Mouse (Mus musculus): Measurements from ENCODE around the gene Il11. TPM values are rescaled to one million over a fixed set of nuclear protein-coding genes. Genes with fewer than 3 reads are reported as not detected.
A peak's percentile ranks its signal among the peaks of the same experiment; 100 is the strongest.

Gene Il11
- polyA plus RNA-seq, 1 experiment from 2014 or later = 0.48 TPM

DNA sequence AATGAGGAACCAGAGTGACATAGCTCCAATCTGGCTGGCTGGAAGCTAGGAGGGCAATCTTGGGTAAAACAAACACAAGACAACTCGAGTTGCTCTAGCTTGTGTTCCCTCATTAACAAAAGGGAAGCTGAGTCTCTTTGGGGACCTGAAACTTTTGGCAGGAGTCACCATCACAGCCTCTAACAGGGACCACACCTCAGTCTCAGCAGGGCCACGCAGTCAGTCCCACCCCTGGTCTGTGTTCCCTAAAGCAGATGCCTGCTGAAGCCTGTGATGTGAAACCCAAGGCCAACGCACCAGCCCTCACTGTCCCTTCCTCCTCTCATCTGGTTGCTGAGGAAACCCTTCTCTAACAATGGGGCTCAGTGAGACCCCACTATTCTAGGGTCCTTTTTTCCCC, 529 bp downstream of the Il11 start:
- H3K27me3 ChIP-seq = peaks cover 40% of the 10 kb centered on the region

DNA sequence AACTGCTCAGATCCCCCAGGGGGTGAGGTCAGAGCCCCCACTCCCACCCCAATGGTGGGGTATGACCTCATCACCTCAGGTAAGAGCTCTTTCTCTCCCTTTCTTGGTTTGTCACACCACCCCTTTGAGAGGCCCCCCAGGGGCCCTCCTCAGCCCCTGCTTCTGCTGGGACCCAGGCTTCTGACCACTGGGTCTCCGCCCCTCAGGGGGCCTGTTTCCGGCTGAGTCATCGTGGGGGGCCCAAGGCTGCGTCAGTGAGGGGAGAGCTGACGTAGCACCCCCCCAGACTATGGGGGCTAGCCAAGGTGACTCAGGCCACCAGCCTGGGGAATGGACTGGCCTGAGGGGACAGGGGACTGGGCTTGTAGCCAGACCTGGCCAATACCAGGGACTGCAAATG, 2.7 kb downstream of the Il11 start:
- H3K27me3 ChIP-seq = peaks cover 60% of the 10 kb centered on the region
- WGBS = 43% methylated on average over 5 of the region's 5 CpGs

More for the DNA sequence above, 529 bp downstream of the Il11 start:
- Histone ChIP-seq H3K9me3 (no peaks in the 10 kb centered on the region), H3K9ac (replicated peaks) (no peak overlapping the region), H3K4me3 (replicated peaks) (no peak overlapping the region), H3K27ac (no peak overlapping the region), H3K36me3 (no peaks in the 10 kb centered on the region), H3K4me2 (replicated peaks) (no peak overlapping the region), H3K4me1 (replicated peaks) (peaks cover 4% of the 10 kb centered on the region)
- 49% methylated on average over 3 of the region's 3 CpGs for WGBS
- ATAC-seq = no peak

DNA sequence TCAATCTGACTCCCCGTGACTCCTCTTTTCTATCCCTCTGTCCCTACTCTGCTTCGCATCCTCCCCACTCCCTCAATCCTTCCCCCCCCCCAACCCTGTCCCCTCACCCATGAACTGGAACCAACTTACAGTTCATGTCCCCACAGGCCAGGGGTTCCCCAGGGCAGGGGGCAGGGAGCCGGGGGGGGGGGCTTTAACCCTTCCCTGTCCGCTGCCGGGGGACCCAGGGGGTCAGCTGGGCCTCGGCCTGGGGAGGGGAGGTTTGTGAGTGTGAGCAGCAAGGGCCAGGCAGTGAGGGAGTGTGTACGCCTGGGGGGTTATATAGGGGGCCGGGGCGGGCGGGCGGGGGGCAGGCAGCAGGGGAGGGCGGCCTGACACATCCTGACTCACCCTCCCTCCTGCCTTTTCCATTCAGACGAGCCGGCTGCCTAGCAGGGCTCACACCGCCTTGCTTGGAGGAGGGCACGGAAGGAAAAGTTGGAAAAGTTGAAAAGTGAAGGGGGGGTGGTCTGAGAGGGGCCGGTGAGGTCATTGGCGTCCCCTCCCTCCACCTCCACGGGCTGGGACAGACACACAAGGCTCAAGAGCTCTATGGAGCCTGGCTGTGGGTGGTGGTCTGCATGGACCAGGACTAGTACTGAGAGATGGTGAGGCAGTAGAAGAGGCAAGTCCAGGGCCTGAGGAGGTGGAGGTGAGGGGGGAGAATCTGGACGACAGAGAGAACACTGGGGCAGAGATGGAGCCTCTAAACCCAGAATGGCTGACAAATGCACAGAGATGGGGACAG, 4.6 kb downstream of the Il11 start:
- no peak overlapping the region for H3K4me2 ChIP-seq (replicated peaks)
- no peak for ATAC-seq

More for the DNA sequence above, 2.7 kb downstream of the Il11 start:
- Histone ChIP-seq H3K27ac (no peak overlapping the region), H3K4me3 (replicated peaks) (no peak overlapping the region), H3K36me3 (no peaks in the 10 kb centered on the region), H3K4me2 (replicated peaks) (no peak overlapping the region), H3K4me1 (replicated peaks) (peaks cover 9% of the 10 kb centered on the region), H3K9ac (replicated peaks) (no peak overlapping the region), H3K9me3 (no peaks in the 10 kb centered on the region)
- ATAC-seq = no peak

DNA sequence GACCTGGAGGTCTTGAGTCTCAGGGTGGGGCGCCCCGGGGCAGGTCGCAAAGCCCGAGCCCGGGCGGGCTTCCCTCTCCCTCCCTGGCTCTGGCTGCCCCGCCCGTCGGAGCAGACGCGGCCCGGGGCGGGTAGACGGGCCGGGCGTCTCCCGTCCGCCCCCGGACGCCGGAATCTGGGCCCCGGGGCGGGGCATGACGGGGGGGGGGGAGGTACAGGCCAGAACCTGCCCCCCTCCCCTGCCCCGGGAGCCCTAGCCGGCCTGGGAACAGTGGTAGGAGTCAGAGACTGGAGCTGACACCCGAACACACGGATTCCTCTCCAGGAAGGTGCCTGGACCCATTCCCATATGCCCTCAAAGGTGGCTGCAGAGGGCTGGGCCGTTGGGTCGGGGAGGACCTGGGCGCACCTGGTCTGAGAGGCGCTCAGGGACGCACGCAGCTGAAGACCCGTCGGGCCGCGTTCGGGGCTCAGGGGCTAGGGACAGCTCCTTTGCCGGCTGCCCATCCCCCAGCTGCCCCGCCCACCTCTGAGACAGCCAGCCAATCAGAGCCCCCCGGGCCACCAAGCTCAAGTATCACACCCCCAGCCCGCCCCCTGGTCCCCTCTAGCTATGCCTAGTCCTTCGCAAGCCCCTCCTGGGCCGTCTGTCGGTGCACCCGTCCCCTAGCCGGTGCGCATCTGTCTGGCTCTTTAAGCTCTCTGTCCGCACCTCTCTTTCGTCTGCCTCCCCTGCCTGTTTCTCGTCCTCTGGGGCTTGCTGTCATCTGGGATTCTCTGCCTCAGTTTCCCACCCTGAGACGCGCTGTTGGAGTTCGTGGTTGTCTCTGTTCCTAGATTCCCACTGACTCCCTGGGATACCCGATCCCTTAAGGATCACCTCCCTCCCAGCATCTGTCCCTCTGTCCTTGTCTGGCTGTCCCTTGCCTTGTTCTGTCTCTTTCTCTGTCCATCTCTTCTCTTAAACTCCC, 5.5 kb downstream of the Il11 start:
- peak; percentile 81 for ATAC-seq
- H3K4me2 ChIP-seq (replicated peaks) = peak overlapping the region; percentile 53
- H3K4me3 ChIP-seq (replicated peaks) = peak overlapping the region; percentile 34
- peak overlapping the region; percentile 48 for H3K9ac ChIP-seq (replicated peaks)
- no peaks in the 10 kb centered on the region for H3K36me3 ChIP-seq
- peaks cover 63% of the 10 kb centered on the region for H3K27me3 ChIP-seq
- under 1% methylated on average over 32 of the region's 56 CpGs for WGBS
- H3K9me3 ChIP-seq = no peaks in the 10 kb centered on the region
- no peak overlapping the region for H3K27ac ChIP-seq
- H3K4me1 ChIP-seq (replicated peaks) = peaks cover 9% of the 10 kb centered on the region

More for the DNA sequence above, 4.6 kb downstream of the Il11 start:
- H3K9me3 ChIP-seq = no peaks in the 10 kb centered on the region
- WGBS = 6% methylated on average over 15 of the region's 20 CpGs
- H3K9ac ChIP-seq (replicated peaks) = no peak overlapping the region
- H3K27me3 ChIP-seq = peaks cover 63% of the 10 kb centered on the region
- no peaks in the 10 kb centered on the region for H3K36me3 ChIP-seq
- H3K4me1 ChIP-seq (replicated peaks) = peaks cover 9% of the 10 kb centered on the region
- H3K27ac ChIP-seq = no peak overlapping the region
- no peak overlapping the region for H3K4me3 ChIP-seq (replicated peaks)

DNA sequence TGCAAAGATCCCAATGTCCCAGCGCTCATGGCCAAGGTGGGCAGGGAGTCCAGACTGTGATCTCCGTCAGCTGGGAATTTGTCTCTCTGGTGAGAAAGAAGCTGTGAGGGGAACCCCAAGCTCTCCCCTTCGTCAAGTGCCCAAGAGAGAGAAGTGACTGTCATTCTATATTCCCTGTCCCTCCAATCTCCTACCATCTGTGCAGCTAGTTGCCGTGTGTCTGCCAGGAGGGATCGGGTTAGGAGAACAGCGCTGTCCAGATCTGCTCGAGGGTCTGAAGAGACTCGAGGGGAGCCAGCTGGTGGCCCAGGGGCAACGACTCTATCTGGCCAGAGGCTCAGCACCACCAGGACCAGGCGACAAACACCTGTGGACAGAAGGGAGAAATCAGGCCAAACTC, 6.5 kb downstream of the Il11 start:
- H3K9me3 ChIP-seq = no peaks in the 10 kb centered on the region
- H3K27ac ChIP-seq = no peak overlapping the region
- H3K9ac ChIP-seq (replicated peaks) = no peak overlapping the region
- no peak overlapping the region for H3K4me2 ChIP-seq (replicated peaks)
- no peaks in the 10 kb centered on the region for H3K36me3 ChIP-seq
- WGBS = 53% methylated on average over 10 of the region's 10 CpGs
- no peak overlapping the region for H3K4me3 ChIP-seq (replicated peaks)
- H3K4me1 ChIP-seq (replicated peaks) = peaks cover 9% of the 10 kb centered on the region
- ATAC-seq = no peak
- peaks cover 63% of the 10 kb centered on the region for H3K27me3 ChIP-seq

DNA sequence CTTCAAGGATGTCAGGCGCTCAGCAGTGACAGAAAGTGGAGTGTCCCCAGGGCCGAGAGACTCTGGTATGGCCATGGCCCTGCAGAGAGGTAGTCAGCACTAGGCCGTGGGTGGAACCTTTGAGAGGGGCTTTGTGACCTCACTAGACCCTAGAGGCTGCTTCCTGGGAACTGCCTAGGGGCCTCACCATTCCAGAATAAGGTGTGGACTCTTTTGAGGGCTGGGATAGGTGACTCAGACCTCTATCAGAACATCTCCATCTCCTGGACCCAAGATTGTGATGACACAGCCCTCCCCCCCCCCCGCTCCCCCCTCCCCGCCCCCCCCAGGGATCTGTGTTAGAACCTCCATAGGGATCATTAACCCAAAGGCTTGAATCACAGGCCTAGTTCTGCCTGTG, 11.5 kb downstream of the Il11 start, which contains the start of gene Fam71e2:
Gene Fam71e2, minus strand, starts transcription at position 101 of the 400 bp plus-strand sequence.
- H3K9me3 ChIP-seq = no peaks in the 10 kb centered on the region
- H3K9ac ChIP-seq (replicated peaks) = no peak within 1 kb of the TSS
- H3K36me3 ChIP-seq = no peaks in the 10 kb centered on the region
- no peak within 1 kb of the TSS for H3K4me2 ChIP-seq (replicated peaks)
- peaks cover 16% of the 10 kb centered on the region for H3K27me3 ChIP-seq
- H3K27ac ChIP-seq = no peak within 1 kb of the TSS
- WGBS = 73% methylated on average over 5 of the region's 5 CpGs
- no peak for ATAC-seq
- H3K4me1 ChIP-seq (replicated peaks) = no peaks in the 10 kb centered on the region
- H3K4me3 ChIP-seq (replicated peaks) = no peak within 1 kb of the TSS

DNA sequence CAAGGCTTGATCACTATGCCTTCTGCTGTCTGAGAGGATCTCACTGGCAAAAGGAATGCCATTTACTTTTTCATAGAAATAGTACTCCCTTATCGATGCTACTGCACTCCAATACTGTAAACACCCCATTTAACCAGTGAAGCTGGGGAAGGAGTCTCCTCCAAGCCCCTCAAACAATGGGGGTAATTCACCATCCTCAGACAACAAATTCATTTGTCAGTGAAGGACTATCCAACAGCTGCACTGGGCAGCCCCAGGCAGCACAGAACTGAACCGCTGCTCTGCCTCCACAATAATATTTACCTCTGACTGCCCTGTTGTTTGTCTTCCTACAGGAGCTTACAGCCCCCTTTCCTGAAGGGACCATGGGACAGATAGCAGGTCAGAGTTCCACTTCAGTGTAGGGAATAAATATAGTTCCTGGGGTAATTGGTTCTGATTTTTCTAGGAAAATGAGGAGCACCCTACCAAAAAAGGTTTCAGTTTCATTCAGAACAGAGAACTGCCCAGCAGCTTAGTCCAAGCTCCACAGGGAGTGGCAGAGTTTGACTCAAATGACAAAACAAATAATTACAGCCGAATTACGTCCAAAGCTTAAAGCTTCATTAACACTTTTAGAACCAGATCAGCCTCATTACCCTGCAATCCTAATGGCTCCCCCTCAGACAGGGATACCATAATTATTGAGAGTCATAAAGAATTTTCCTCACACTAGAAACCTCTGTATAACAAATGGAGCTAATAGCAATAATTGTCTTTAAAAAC, 17.5 kb downstream of the Il11 start:
- H3K36me3 ChIP-seq = no peaks in the 10 kb centered on the region
- no peaks in the 10 kb centered on the region for H3K4me1 ChIP-seq (replicated peaks)
- no peak overlapping the region for H3K9ac ChIP-seq (replicated peaks)
- H3K9me3 ChIP-seq = no peaks in the 10 kb centered on the region
- H3K27me3 ChIP-seq = no peaks in the 10 kb centered on the region
- WGBS = 18% methylated on average over 4 of the region's 4 CpGs
- ATAC-seq = no peak
- no peak overlapping the region for H3K4me3 ChIP-seq (replicated peaks)
- no peak overlapping the region for H3K4me2 ChIP-seq (replicated peaks)
- no peak overlapping the region for H3K27ac ChIP-seq

DNA sequence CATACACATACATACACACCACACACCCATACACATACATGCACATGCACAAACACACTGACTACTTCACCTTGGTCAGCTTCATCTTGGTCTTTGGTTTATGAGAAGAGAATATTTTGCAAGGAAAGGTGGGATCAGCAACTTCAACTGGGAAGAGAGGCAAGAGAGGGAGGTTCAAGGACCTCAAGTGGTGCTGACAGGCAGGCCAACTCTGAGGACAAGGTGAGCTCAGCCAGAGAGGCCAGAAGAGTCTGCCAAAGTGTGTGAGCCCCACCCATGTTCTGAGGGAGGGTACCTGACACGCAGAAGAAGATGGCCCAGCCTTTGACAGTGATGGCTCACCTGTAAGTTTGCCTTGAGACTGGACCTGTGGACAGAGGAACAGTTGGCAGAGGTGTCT, 23.0 kb downstream of the Il11 start:
- H3K27ac ChIP-seq = no peak overlapping the region
- no peaks in the 10 kb centered on the region for H3K4me1 ChIP-seq (replicated peaks)
- H3K27me3 ChIP-seq = no peaks in the 10 kb centered on the region
- no peak overlapping the region for H3K9ac ChIP-seq (replicated peaks)
- H3K4me2 ChIP-seq (replicated peaks) = no peak overlapping the region
- no peak overlapping the region for H3K4me3 ChIP-seq (replicated peaks)
- WGBS = 40% methylated on average over 1 of the region's 1 CpGs
- H3K36me3 ChIP-seq = no peaks in the 10 kb centered on the region
- no peak for ATAC-seq
- H3K9me3 ChIP-seq = no peaks in the 10 kb centered on the region

DNA sequence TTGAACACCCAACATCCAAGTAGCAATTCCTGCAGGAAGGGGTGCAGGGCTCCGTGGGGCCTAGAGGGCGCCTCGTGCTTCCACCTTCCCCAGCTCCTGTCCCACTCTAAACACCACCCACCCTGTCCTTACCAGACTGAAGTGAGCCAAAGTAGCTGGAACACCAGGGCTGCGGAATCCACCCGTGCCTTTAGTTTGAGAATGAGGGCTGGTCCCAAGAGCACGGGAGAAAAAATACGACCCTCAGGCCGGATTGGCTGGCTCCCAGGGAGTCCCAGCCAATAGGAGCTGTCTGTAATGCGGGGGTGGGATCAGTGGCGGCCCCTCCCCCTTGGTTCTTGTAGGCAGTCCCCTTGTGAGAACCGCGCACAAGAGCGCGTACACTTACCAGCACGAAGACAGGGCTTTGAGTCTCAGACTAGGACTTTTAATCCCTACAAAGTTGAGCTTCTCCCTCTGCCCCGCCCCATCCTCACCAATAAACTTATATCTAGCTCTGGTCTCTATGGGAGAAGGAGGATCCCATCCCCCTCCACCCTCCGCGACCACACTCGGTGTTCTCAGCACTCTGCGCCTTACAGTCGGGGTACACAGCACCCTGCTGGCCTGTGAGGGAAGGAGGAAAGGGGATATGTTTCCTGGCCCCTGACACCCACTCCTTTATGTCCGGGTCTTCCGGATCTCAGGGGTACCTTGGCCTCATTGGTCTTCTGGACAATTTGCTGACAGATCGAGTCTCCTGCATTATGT, 29.7 kb downstream of the Il11 start, which contains the start of gene Cox6b2:
Gene Cox6b2, minus strand, starts transcription at position 274 of the 750 bp plus-strand sequence.
- Histone ChIP-seq H3K4me3 (replicated peaks) (peak within 1 kb of the TSS; percentile 29), H3K27ac (no peak within 1 kb of the TSS), H3K4me1 (replicated peaks) (peaks cover 21% of the 10 kb centered on the region), H3K27me3 (no peaks in the 10 kb centered on the region), H3K9ac (replicated peaks) (peak within 1 kb of the TSS; percentile 16; the same call in 1 of the 2 replicates), H3K36me3 (peaks cover 4% of the 10 kb centered on the region; the same call in 1 of the 2 replicates), H3K9me3 (no peaks in the 10 kb centered on the region), H3K4me2 (replicated peaks) (peak within 1 kb of the TSS; percentile 47)
- WGBS = 5% methylated on average over 24 of the region's 24 CpGs
- ATAC-seq = peak; percentile 93

DNA sequence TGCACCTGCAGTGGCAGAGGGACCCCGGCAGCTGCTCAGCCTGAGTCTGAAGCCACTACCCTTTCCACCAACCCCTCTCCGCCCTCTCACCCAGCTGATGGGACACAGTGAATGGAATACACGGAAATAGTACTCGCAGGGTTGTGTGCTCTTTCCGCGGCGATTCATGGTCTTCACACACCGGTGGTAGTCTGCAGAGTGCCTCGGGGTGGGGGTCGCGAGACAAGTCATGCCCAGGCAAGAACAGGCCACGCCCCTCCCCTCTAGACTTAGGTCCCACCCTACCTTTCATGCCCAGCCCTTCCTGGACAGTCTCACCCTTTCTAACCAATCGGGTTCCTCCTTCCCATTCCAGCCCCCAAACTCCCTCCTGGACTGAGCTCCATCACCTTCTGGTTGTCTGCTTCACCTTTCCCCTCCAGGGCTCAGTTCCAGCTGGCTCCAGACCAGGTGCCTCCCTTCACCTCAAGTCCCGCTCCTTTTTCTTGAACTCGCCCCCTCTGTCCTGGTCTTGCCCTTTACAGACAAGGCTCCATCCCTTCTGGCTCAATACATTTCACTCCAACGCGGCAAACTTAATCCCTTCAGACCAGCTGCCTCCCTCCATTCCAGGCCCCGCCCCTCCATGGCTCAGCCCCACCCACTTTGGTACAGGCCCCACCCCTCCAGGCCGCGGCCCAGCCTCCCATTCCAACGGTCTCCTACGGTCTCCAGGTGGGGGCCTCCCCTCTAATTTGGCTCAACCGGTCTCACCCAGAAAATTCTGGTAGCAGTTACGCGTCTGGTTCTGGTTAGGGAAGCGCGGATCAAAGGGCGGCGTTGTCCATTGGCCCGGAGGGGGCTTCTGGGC, 30.5 kb downstream of the Il11 start:
- Histone ChIP-seq H3K36me3 (peaks cover 4% of the 10 kb centered on the region; the same call in 1 of the 2 replicates), H3K9me3 (no peaks in the 10 kb centered on the region), H3K4me1 (replicated peaks) (peaks cover 21% of the 10 kb centered on the region), H3K27me3 (no peaks in the 10 kb centered on the region), H3K4me2 (replicated peaks) (peak overlapping the region; percentile 47), H3K4me3 (replicated peaks) (peak overlapping the region; percentile 29), H3K9ac (replicated peaks) (no peak overlapping the region; the same call in 1 of the 2 replicates), H3K27ac (no peak overlapping the region)
- 2% methylated on average over 30 of the region's 30 CpGs for WGBS
- ATAC-seq = peak; percentile 68

Data from midbrain, embryonic 13.5 days (tissue).